Mouse (Mus musculus): ENCODE measurements around the gene Zfp985. TPM values are rescaled to one million over a fixed set of nuclear protein-coding genes. Genes with fewer than 3 reads are reported as not detected.
"Not testable (repeated sequence)": the region's sequence is repeated elsewhere in the genome, so short reads cannot be mapped to it uniquely, and the experiment has no call there.

Zfp985 gene
- total and polyA plus RNA-seq, 3 experiments = not detected

DNA sequence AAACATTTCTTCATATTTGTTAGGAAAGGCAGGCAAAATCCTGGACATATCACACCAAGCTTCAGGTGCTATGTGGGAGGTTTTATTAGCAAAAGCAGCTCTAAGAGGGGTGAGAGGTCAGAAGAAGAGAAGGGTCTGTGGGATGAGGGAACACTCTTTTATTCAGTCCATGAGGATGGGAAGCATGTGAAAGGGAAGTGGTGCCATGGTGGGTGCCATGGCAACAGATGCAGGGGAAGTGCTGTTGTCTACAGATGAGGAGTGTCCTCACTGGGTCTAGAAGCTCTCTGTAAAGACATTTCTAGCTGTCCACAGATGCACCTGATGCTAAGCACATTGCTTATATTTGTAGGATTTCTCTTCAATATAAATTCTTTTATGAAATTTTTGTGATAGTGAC, 12.0 kb upstream of the Zfp985 start:
- dilution Hi-C loops (cut with MboI; ENCODE audit: extremely low pct_ligation_motif_present, extremely low pct_unique_long_range_greater_than_20kb, low sequenced_read_pairs) = no loop called here
- TF ChIP-seq RAD21 (IDR thresholded peaks at IDR 0.05; ENCODE audit: low read depth, low read length) (no peak), ZNF384 (IDR thresholded peaks at IDR 0.05; ENCODE audit: low read depth, low read length) (no peak), ETS1 (conservative IDR thresholded peaks at IDR 0.05; ENCODE audit: low read depth, low read length) (no peak), USF1 (IDR thresholded peaks at IDR 0.05; ENCODE audit: low read depth, low read length) (no peak)
- in situ Hi-C loops (cut with MboI; ENCODE audit: low pct_ligation_motif_present, low pct_unique_long_range_greater_than_20kb, low sequenced_read_pairs) = no loop called here
- no peaks in the 10 kb centered on the region for H3K27me3 ChIP-seq (replicated peaks)
- H3K79me2 ChIP-seq (replicated peaks; ENCODE audit: control insufficient read depth, extremely low read depth, insufficient read depth, poor library complexity, severe bottlenecking) = no peaks in the 10 kb centered on the region
- no peak overlapping the region for H3K27ac ChIP-seq (ENCODE audit: insufficient read depth, low read depth)
- H3K4me1 ChIP-seq (ENCODE audit: control insufficient read depth in 1 of 2, insufficient read depth in 2 of 2) = no peaks in the 10 kb centered on the region
- peaks cover 22% of the 10 kb centered on the region for H3K9me3 ChIP-seq (replicated peaks; ENCODE audit: low read length)
- DNase-seq (ENCODE audit: extremely low read depth) = no peak
- no peak overlapping the region for H3K4me2 ChIP-seq (ENCODE audit: insufficient read depth, low read depth, poor library complexity, severe bottlenecking)
- H3K4me3 ChIP-seq (replicated peaks in 1 of 3; ENCODE audit: low read depth in 2 of 3, low read length in 2 of 3, poor library complexity in 1 of 3) = no peak overlapping the region
- H3K9ac ChIP-seq (ENCODE audit: insufficient read depth, low read depth) = no peak overlapping the region
- H3K36me3 ChIP-seq (replicated peaks in 1 of 2; ENCODE audit: control insufficient read depth in 1 of 2, insufficient read depth in 1 of 2, low read length in 1 of 2) = no peaks in the 10 kb centered on the region

GRCm38 (mm10) chr4:147554361-147554760, 1.3 kb downstream of the Zfp985 start:
- in situ Hi-C loops (cut with MboI; ENCODE audit: low pct_ligation_motif_present, low pct_unique_long_range_greater_than_20kb, low sequenced_read_pairs); H3K9me3 ChIP-seq (replicated peaks; ENCODE audit: low read length); dilution Hi-C loops (cut with MboI; ENCODE audit: extremely low pct_ligation_motif_present, extremely low pct_unique_long_range_greater_than_20kb, low sequenced_read_pairs); H3K36me3 ChIP-seq (replicated peaks in 1 of 2; ENCODE audit: control insufficient read depth in 1 of 2, insufficient read depth in 1 of 2, low read length in 1 of 2); DNase-seq (ENCODE audit: extremely low read depth); H3K27ac ChIP-seq (ENCODE audit: insufficient read depth, low read depth); H3K27me3 ChIP-seq (replicated peaks); H3K79me2 ChIP-seq (replicated peaks; ENCODE audit: control insufficient read depth, extremely low read depth, insufficient read depth, poor library complexity, severe bottlenecking); H3K4me2 ChIP-seq (ENCODE audit: insufficient read depth, low read depth, poor library complexity, severe bottlenecking); H3K4me3 ChIP-seq (replicated peaks in 1 of 3; ENCODE audit: low read depth in 2 of 3, low read length in 2 of 3, poor library complexity in 1 of 3); H3K9ac ChIP-seq (ENCODE audit: insufficient read depth, low read depth); H3K4me1 ChIP-seq (ENCODE audit: control insufficient read depth in 1 of 2, insufficient read depth in 2 of 2): not testable (repeated sequence)

DNA sequence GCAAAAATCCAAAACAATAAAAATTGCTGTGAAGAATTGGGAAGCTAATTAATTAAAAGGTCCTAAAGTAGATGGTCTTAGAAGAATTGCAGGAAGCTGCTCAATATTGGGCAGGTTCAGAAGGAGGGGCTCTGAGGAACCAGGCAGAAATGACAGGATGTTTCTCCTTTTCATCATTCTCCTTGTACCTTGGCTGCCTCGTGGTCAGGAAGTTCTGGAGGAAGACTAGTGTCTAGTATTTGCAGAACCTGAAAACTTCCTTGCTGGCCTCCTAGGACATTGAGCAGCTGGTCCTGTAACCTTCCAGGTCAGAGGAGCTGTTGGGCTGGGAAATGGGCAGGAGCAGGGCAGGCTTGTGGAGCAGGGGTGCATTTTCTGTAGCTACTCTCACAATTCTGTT, 3.8 kb downstream of the Zfp985 start:
- H3K9ac ChIP-seq (ENCODE audit: insufficient read depth, low read depth); H3K4me2 ChIP-seq (ENCODE audit: insufficient read depth, low read depth, poor library complexity, severe bottlenecking); H3K9me3 ChIP-seq (replicated peaks; ENCODE audit: low read length); in situ Hi-C loops (cut with MboI; ENCODE audit: low pct_ligation_motif_present, low pct_unique_long_range_greater_than_20kb, low sequenced_read_pairs); H3K36me3 ChIP-seq (replicated peaks in 1 of 2; ENCODE audit: control insufficient read depth in 1 of 2, insufficient read depth in 1 of 2, low read length in 1 of 2); dilution Hi-C loops (cut with MboI; ENCODE audit: extremely low pct_ligation_motif_present, extremely low pct_unique_long_range_greater_than_20kb, low sequenced_read_pairs); H3K79me2 ChIP-seq (replicated peaks; ENCODE audit: control insufficient read depth, extremely low read depth, insufficient read depth, poor library complexity, severe bottlenecking); DNase-seq (ENCODE audit: extremely low read depth); H3K4me3 ChIP-seq (replicated peaks in 1 of 3; ENCODE audit: low read depth in 2 of 3, low read length in 2 of 3, poor library complexity in 1 of 3); H3K4me1 ChIP-seq (ENCODE audit: control insufficient read depth in 1 of 2, insufficient read depth in 2 of 2); H3K27ac ChIP-seq (ENCODE audit: insufficient read depth, low read depth); H3K27me3 ChIP-seq (replicated peaks): not testable (repeated sequence)

DNA sequence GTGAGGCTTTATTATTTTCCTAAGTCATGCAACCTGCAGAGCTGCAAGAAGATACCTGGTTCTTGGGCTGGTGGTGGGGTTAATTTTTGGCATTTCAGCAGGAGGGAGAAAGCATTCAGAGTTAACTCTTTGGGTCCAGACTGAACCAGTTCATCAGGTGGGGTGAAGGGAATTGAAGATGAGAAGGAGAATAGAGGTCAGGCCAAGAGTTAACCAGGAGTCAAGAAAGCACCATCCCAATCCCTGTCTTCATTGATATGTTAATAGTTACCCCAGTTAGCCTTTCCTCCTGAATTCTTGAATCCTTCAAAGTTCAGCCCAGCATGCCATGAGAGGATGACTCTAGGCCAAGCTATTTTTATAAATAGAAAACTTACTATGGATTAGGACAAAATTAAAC, 4.9 kb downstream of the Zfp985 start:
- DNase-seq (ENCODE audit: extremely low read depth); H3K27ac ChIP-seq (ENCODE audit: insufficient read depth, low read depth); H3K9ac ChIP-seq (ENCODE audit: insufficient read depth, low read depth); dilution Hi-C loops (cut with MboI; ENCODE audit: extremely low pct_ligation_motif_present, extremely low pct_unique_long_range_greater_than_20kb, low sequenced_read_pairs); H3K4me2 ChIP-seq (ENCODE audit: insufficient read depth, low read depth, poor library complexity, severe bottlenecking); H3K36me3 ChIP-seq (replicated peaks in 1 of 2; ENCODE audit: control insufficient read depth in 1 of 2, insufficient read depth in 1 of 2, low read length in 1 of 2); H3K27me3 ChIP-seq (replicated peaks); H3K79me2 ChIP-seq (replicated peaks; ENCODE audit: control insufficient read depth, extremely low read depth, insufficient read depth, poor library complexity, severe bottlenecking); H3K4me3 ChIP-seq (replicated peaks in 1 of 3; ENCODE audit: low read depth in 2 of 3, low read length in 2 of 3, poor library complexity in 1 of 3); in situ Hi-C loops (cut with MboI; ENCODE audit: low pct_ligation_motif_present, low pct_unique_long_range_greater_than_20kb, low sequenced_read_pairs); H3K4me1 ChIP-seq (ENCODE audit: control insufficient read depth in 1 of 2, insufficient read depth in 2 of 2): not testable (repeated sequence)
- peaks cover 10% of the 10 kb centered on the region for H3K9me3 ChIP-seq (replicated peaks; ENCODE audit: low read length)

- H3K4me3 ChIP-seq (replicated peaks in 1 of 3; ENCODE audit: low read depth in 2 of 3, low read length in 2 of 3, poor library complexity in 1 of 3); H3K9me3 ChIP-seq (replicated peaks; ENCODE audit: low read length); DNase-seq (ENCODE audit: extremely low read depth); H3K9ac ChIP-seq (ENCODE audit: insufficient read depth, low read depth); H3K27ac ChIP-seq (ENCODE audit: insufficient read depth, low read depth); H3K27me3 ChIP-seq (replicated peaks); dilution Hi-C loops (cut with MboI; ENCODE audit: extremely low pct_ligation_motif_present, extremely low pct_unique_long_range_greater_than_20kb, low sequenced_read_pairs); in situ Hi-C loops (cut with MboI; ENCODE audit: low pct_ligation_motif_present, low pct_unique_long_range_greater_than_20kb, low sequenced_read_pairs); H3K36me3 ChIP-seq (replicated peaks in 1 of 2; ENCODE audit: control insufficient read depth in 1 of 2, insufficient read depth in 1 of 2, low read length in 1 of 2); H3K4me1 ChIP-seq (ENCODE audit: control insufficient read depth in 1 of 2, insufficient read depth in 2 of 2); H3K79me2 ChIP-seq (replicated peaks; ENCODE audit: control insufficient read depth, extremely low read depth, insufficient read depth, poor library complexity, severe bottlenecking); H3K4me2 ChIP-seq (ENCODE audit: insufficient read depth, low read depth, poor library complexity, severe bottlenecking): not testable (repeated sequence)
Observed at GRCm38 (mm10) chr4:147559096-147559495, 6.0 kb downstream of the Zfp985 start.
